Mouse (Mus musculus): Measurements from ENCODE around the gene Gm21698. TPM values are rescaled to one million over a fixed set of nuclear protein-coding genes. Genes with fewer than 3 reads are reported as not detected.
A peak's percentile ranks its signal among the peaks of the same experiment; 100 is the strongest.
"Not testable (repeated sequence)": the region's sequence is repeated elsewhere in the genome, so short reads cannot be mapped to it uniquely, and the experiment has no call there.

The Gm21698 gene
- not detected in 2 replicates for polyA plus RNA-seq (2015; fragmentation: Nextera tagmentation; extraction: Ambion mirVana)

DNA sequence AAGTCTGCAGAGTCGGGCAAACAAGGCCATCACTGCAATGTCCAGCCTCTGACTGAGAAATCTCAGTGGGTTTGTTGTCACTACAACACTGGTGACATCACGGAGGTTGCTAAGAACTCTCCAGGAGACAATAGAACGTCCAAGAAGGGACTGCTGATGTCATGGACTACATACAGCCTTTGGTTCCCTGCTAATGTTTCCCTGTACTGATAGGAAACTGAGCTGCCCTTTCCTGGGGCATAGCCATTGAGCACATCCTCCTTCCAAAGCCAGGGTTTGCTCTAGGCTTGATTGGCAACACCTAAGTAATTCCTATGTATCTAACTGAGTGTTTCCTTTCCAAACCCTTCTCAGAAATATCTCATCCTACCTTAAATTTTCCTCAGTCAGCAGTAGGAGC, at the start of gene Gm21698:
TSS of gene Gm21698 (minus strand) at position 101 of the 400 bp plus-strand sequence.
- not testable (repeated sequence) for H3K9ac ChIP-seq (ENCODE audit: low read depth, low read length); ATAC-seq; H3K27ac ChIP-seq (ENCODE audit: low read length); H3K36me3 ChIP-seq (ENCODE audit: control insufficient read depth, insufficient read depth, low read length); H3K4me1 ChIP-seq (ENCODE audit: control insufficient read depth, insufficient read depth, low read length); H3K4me2 ChIP-seq (ENCODE audit: low read depth, low read length); H3K4me3 ChIP-seq (ENCODE audit: low read length); H3K9me3 ChIP-seq (ENCODE audit: control insufficient read depth, low read length); H3K27me3 ChIP-seq (replicated peaks; ENCODE audit: control insufficient read depth, insufficient read depth, low read length)
- WGBS, result no CpG with 5 or more reads among the region's 3 CpGs

DNA sequence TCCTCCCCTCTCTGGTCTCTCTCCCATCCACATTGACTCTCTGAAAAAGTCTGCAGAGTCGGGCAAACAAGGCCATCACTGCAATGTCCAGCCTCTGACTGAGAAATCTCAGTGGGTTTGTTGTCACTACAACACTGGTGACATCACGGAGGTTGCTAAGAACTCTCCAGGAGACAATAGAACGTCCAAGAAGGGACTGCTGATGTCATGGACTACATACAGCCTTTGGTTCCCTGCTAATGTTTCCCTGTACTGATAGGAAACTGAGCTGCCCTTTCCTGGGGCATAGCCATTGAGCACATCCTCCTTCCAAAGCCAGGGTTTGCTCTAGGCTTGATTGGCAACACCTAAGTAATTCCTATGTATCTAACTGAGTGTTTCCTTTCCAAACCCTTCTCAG, 34.4 kb upstream of the Gm21698 start, which contains the start of gene Gm5862:
TSS of gene Gm5862 (minus strand) at position 101 of the 400 bp plus-strand sequence.
- H3K27me3 ChIP-seq (replicated peaks; ENCODE audit: control insufficient read depth, insufficient read depth, low read length); H3K4me2 ChIP-seq (ENCODE audit: low read depth, low read length); H3K9me3 ChIP-seq (ENCODE audit: control insufficient read depth, low read length); H3K27ac ChIP-seq (ENCODE audit: low read length); H3K4me1 ChIP-seq (ENCODE audit: control insufficient read depth, insufficient read depth, low read length); H3K36me3 ChIP-seq (ENCODE audit: control insufficient read depth, insufficient read depth, low read length); H3K9ac ChIP-seq (ENCODE audit: low read depth, low read length); ATAC-seq; H3K4me3 ChIP-seq (ENCODE audit: low read length): not testable (repeated sequence)
- no CpG with 5 or more reads among the region's 3 CpGs for WGBS

DNA sequence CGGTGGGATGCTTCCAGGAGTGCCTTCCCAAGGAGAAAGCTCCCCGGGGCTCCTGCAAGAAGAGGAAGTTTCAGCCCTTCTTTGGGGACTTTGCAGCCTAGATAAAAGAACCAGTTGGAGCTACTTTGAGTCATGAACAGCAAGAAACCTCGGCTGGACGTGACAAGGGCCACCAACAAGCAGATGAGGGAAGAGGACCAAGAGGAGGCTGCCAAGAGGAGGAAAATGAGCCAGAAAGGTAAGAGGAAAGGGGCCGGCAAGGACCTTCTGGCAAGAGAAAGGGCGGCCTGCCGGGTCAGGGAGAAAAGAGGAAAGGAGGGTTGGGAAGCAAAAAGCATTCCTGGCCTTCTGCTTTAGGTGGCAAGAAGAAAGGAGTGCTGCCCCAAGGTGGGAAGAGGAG, 19.2 kb upstream of the Gm21698 start:
- WGBS, result 68% methylated on average over 6 of the region's 7 CpGs
- H3K4me3 ChIP-seq (ENCODE audit: low read length); H3K9me3 ChIP-seq (ENCODE audit: control insufficient read depth, low read length); H3K9ac ChIP-seq (ENCODE audit: low read depth, low read length); H3K4me1 ChIP-seq (ENCODE audit: control insufficient read depth, insufficient read depth, low read length); H3K27me3 ChIP-seq (replicated peaks; ENCODE audit: control insufficient read depth, insufficient read depth, low read length); H3K27ac ChIP-seq (ENCODE audit: low read length); H3K4me2 ChIP-seq (ENCODE audit: low read depth, low read length); H3K36me3 ChIP-seq (ENCODE audit: control insufficient read depth, insufficient read depth, low read length); ATAC-seq: not testable (repeated sequence)

DNA sequence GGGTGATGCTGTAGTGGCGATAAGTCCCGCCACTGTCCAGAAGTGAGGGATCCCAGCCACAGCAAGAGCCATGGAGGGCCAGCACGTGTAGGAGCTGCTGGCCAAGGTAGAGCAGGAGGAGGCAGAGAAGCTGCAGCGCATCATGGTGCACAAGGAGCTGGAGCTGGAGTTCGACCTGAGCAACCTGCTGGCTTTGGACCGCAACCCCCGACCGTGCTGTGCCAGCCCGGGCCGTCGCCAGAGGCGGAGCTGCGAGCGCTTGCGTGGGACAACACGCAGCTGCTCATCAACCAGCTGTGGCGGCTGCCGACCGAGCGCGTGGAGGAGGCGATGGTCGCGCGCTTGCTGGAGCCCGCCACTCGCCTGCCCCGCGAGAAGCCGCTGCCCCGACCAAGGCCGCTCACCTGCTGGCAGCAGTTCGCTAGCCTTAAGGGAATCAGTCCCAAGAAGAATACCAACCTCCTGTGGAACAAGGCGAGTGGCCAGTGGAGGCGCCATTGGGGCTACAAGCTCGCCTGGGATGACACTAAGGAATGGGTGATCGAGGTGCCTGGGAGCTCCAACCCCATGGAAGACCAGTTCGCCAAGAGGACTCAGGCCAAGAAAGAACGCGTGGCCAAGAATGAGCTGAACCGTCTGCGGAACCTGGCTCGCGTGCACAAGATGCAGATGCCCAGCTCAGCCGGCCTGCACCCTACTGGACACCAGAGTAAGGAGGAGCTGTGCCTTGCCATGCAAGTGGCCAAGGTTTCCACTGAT, 18.7 kb upstream of the Gm21698 start:
- ATAC-seq, result peak; percentile 73
- not testable (repeated sequence) for H3K9me3 ChIP-seq (ENCODE audit: control insufficient read depth, low read length); H3K27ac ChIP-seq (ENCODE audit: low read length); H3K27me3 ChIP-seq (replicated peaks; ENCODE audit: control insufficient read depth, insufficient read depth, low read length); H3K4me1 ChIP-seq (ENCODE audit: control insufficient read depth, insufficient read depth, low read length); H3K9ac ChIP-seq (ENCODE audit: low read depth, low read length); H3K36me3 ChIP-seq (ENCODE audit: control insufficient read depth, insufficient read depth, low read length)
- WGBS, result 14% methylated on average over 45 of the region's 45 CpGs
- Histone ChIP-seq H3K4me3 (ENCODE audit: low read length) (peak overlapping the region; percentile 36), H3K4me2 (ENCODE audit: low read depth, low read length) (peak overlapping the region; percentile 46)

DNA sequence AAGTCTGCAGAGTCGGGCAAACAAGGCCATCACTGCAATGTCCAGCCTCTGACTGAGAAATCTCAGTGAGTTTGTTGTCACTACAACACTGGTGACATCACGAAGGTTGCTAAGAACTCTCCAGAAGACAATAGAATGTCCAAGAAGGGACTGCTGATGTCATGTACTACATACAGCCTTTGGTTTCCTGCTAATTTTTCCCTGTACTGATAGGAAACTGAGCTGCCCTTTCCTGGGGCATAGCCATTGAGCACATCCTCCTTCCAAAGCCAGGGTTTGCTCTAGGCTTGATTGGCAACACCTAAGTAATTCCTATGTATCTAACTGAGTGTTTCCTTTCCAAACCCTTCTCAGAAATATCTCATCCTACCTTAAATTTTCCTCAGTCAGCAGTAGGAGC, 16.2 kb upstream of the Gm21698 start, which contains the start of gene Gm1979:
TSS of gene Gm1979 (minus strand) at position 101 of the 400 bp plus-strand sequence.
- not testable (repeated sequence) for H3K27me3 ChIP-seq (replicated peaks; ENCODE audit: control insufficient read depth, insufficient read depth, low read length); H3K27ac ChIP-seq (ENCODE audit: low read length); H3K9me3 ChIP-seq (ENCODE audit: control insufficient read depth, low read length); H3K4me1 ChIP-seq (ENCODE audit: control insufficient read depth, insufficient read depth, low read length); H3K9ac ChIP-seq (ENCODE audit: low read depth, low read length); H3K36me3 ChIP-seq (ENCODE audit: control insufficient read depth, insufficient read depth, low read length); ATAC-seq; H3K4me3 ChIP-seq (ENCODE audit: low read length); H3K4me2 ChIP-seq (ENCODE audit: low read depth, low read length)
- WGBS, result 92% methylated on average over 1 of the region's 2 CpGs

DNA sequence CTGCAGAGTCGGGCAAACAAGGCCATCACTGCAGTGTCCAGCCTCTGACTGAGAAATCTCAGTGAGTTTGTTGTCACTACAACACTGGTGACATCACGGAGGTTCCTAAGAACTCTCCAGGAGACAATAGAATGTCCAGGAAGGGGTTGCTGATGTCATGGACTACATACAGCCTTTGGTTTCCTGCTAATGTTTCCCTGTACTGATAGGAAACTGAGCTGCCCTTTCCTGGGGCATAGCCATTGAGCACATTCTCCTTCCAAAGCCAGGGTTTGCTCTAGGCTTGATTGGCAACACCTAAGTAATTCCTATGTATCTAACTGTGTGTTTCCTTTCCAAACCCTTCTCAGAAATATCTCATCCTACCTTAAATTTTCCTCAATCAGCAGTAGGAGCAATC, 15.9 kb downstream of the Gm21698 start, which contains the start of gene Gm21680:
TSS of gene Gm21680 (minus strand) at position 101 of the 400 bp plus-strand sequence.
- no CpG with 5 or more reads among the region's 2 CpGs for WGBS
- H3K27ac ChIP-seq (ENCODE audit: low read length); ATAC-seq; H3K4me3 ChIP-seq (ENCODE audit: low read length); H3K9ac ChIP-seq (ENCODE audit: low read depth, low read length); H3K27me3 ChIP-seq (replicated peaks; ENCODE audit: control insufficient read depth, insufficient read depth, low read length); H3K9me3 ChIP-seq (ENCODE audit: control insufficient read depth, low read length); H3K4me2 ChIP-seq (ENCODE audit: low read depth, low read length); H3K36me3 ChIP-seq (ENCODE audit: control insufficient read depth, insufficient read depth, low read length); H3K4me1 ChIP-seq (ENCODE audit: control insufficient read depth, insufficient read depth, low read length): not testable (repeated sequence)

DNA sequence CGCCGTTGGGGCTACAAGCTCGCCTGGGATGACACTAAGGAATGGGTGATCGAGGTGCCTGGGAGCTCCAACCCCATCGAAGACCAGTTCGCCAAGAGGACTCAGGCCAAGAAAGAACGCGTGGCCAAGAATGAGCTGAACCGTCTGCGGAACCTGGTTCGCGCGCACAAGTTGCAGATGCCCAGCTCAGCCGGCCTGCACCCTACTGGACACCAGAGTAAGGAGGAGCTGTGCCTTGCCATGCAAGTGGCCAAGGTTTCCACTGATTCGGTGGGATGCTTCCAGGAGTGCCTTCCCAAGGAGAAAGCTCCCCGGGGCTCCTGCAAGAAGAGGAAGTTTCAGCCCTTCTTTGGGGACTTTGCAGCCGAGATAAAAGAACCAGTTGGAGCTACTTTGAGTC, 31.4 kb downstream of the Gm21698 start:
- peak overlapping the region; percentile 22; the same call in 1 of the 2 replicates for H3K4me2 ChIP-seq (ENCODE audit: low read depth, low read length)
- 41% methylated on average over 16 of the region's 17 CpGs for WGBS
- H3K27ac ChIP-seq (ENCODE audit: low read length); H3K9ac ChIP-seq (ENCODE audit: low read depth, low read length); H3K36me3 ChIP-seq (ENCODE audit: control insufficient read depth, insufficient read depth, low read length); H3K4me1 ChIP-seq (ENCODE audit: control insufficient read depth, insufficient read depth, low read length); H3K27me3 ChIP-seq (replicated peaks; ENCODE audit: control insufficient read depth, insufficient read depth, low read length); ATAC-seq; H3K4me3 ChIP-seq (ENCODE audit: low read length); H3K9me3 ChIP-seq (ENCODE audit: control insufficient read depth, low read length): not testable (repeated sequence)

DNA sequence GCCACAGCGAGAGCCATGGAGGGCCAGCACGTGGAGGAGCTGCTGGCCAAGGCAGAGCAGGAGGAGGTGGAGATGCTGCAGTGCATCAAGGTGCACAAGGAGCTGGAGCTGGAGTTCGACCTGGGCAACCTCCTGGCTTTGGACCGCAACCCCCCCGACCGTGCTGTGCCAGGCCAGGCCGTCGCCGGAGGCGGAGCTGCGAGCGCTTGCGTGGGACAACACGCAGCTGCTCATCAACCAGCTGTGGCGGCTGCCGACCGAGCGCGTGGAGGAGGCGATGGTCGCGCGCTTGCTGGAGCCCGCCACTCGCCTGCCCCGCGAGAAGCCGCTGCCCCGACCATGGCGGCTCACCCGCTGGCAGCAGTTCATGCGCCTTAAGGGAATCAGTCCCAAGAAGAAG, 31.8 kb downstream of the Gm21698 start:
- H3K27ac ChIP-seq (ENCODE audit: low read length); H3K27me3 ChIP-seq (replicated peaks; ENCODE audit: control insufficient read depth, insufficient read depth, low read length); H3K9me3 ChIP-seq (ENCODE audit: control insufficient read depth, low read length); H3K4me1 ChIP-seq (ENCODE audit: control insufficient read depth, insufficient read depth, low read length); ATAC-seq; H3K4me3 ChIP-seq (ENCODE audit: low read length); H3K9ac ChIP-seq (ENCODE audit: low read depth, low read length); H3K36me3 ChIP-seq (ENCODE audit: control insufficient read depth, insufficient read depth, low read length): not testable (repeated sequence)
- H3K4me2 ChIP-seq (ENCODE audit: low read depth, low read length), result peak overlapping the region; percentile 22; the same call in 1 of the 2 replicates
- WGBS, result 26% methylated on average over 25 of the region's 32 CpGs

DNA sequence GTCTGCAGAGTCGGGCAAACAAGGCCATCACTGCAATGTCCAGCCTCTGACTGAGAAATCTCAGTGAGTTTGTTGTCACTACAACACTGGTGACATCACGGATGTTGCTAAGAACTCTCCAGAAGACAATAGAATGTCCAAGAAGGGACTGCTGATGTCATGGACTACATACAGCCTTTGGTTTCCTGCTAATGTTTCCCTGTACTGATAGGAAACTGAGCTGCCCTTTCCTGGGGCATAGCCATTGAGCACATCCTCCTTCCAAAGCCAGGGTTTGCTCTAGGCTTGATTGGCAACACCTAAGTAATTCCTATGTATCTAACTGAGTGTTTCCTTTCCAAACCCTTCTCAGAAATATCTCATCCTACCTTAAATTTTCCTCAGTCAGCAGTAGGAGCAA, 34.1 kb downstream of the Gm21698 start, which contains the start of gene Gm21671:
TSS of gene Gm21671 (minus strand) at position 101 of the 400 bp plus-strand sequence.
- H3K4me2 ChIP-seq (ENCODE audit: low read depth, low read length); H3K36me3 ChIP-seq (ENCODE audit: control insufficient read depth, insufficient read depth, low read length); ATAC-seq; H3K9ac ChIP-seq (ENCODE audit: low read depth, low read length); H3K27ac ChIP-seq (ENCODE audit: low read length); H3K9me3 ChIP-seq (ENCODE audit: control insufficient read depth, low read length); H3K27me3 ChIP-seq (replicated peaks; ENCODE audit: control insufficient read depth, insufficient read depth, low read length); H3K4me1 ChIP-seq (ENCODE audit: control insufficient read depth, insufficient read depth, low read length); H3K4me3 ChIP-seq (ENCODE audit: low read length): not testable (repeated sequence)
- WGBS, result 74% methylated on average over 2 of the region's 2 CpGs
